Mouse (Mus musculus) cerebellum, adult 9-10 months (tissue): Measurements from ENCODE around the gene Rrnad1.

Experiments used
- DNase-seq: peaks from one replicate; pipeline ENCODE4 v3.0.0; 2022

The Rrnad1 gene

DNA sequence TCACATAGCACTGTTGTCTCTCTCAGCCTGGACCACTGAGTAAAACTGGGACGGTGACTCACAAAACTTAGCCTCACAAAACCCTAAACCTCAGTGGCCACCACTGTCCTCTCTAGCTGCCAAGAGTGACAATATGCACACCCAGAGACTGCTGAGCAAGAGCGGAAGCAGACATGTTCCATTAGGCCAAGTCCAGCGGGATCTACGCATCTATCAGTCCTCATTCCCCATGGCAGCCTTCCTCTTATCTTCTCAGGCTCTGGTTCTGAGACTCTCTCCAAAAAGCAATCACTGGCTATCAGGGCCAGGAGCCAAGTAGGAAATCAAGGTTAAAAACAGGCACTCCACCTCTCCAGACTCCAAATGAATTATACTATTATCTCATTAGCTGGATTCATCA is 52.8 kb downstream of the Rrnad1 start:
- no peak for DNase-seq
